Mouse (Mus musculus): ENCODE results near the gene Prss48. TPM values are rescaled to one million over a fixed set of nuclear protein-coding genes. Genes with fewer than 3 reads are reported as not detected.

Prss48 gene
- polyA plus RNA-seq, 1 experiment from 2014 or later: not detected

Other genes with a start within 250 kb of the Prss48 start
- 10.0 and 10.2 TPM in 2 replicates for gene Fam160a1, start 185.2 kb downstream of the Prss48 start, polyA plus RNA-seq (2015; fragmentation: Nextera tagmentation; extraction: Ambion mirVana)
- 2.8 and 2.9 TPM in 2 replicates for gene Glt28d2, start 115.0 kb downstream of the Prss48 start, polyA plus RNA-seq (2015; fragmentation: Nextera tagmentation; extraction: Ambion mirVana)
- 18.4 and 19.3 TPM in 2 replicates for gene Gm37240, start 115.0 kb downstream of the Prss48 start, polyA plus RNA-seq (2015; fragmentation: Nextera tagmentation; extraction: Ambion mirVana)
- 11.3 and 13.8 TPM in 2 replicates for gene Sh3d19, start 31.4 kb downstream of the Prss48 start, polyA plus RNA-seq (2015; fragmentation: Nextera tagmentation; extraction: Ambion mirVana)
- gene Rps3a1, start 140.2 kb upstream of the Prss48 start, polyA plus RNA-seq (2015; fragmentation: Nextera tagmentation; extraction: Ambion mirVana): 708 and 795 TPM in 2 replicates
- 1.7 and 1.8 TPM in 2 replicates for gene Lrba, start 222.2 kb upstream of the Prss48 start, polyA plus RNA-seq (2015; fragmentation: Nextera tagmentation; extraction: Ambion mirVana)